Mouse (Mus musculus) lung, embryonic 16.5 days (tissue): Measurements from ENCODE around the gene Gimap5. TPM values are rescaled to one million over a fixed set of nuclear protein-coding genes. Genes with fewer than 3 reads are reported as not detected.

Experiments
- ATAC-seq: fragments of 200-750 bp; cut with Nextera tagmentation; 2 replicates; pipeline ENCODE4 v1.8.0; 2017; ENCODE audit warnings: low read depth, mild to moderate bottlenecking, moderate library complexity
- H3K27ac ChIP-seq: fragments of 300-500 bp; sonication (generic); 2 replicates; pipeline ENCODE4 v1.5.1; 2014; ENCODE audit warnings: mild to moderate bottlenecking, control low read depth, low read length
- H3K27me3 ChIP-seq: fragments of 300-500 bp; sonication (generic); 2 replicates; pipeline ENCODE4 v1.6.1; 2014; ENCODE audit warnings: low read depth, low read length, mixed read lengths; ENCODE audit not compliant: control insufficient read depth, insufficient read depth
- H3K36me3 ChIP-seq: fragments of 300-500 bp; sonication (generic); 2 replicates; pipeline ENCODE4 v1.6.1; 2014; ENCODE audit warnings: low read length; ENCODE audit not compliant: control insufficient read depth, insufficient read depth
- H3K4me1 ChIP-seq: fragments of 300-500 bp; sonication (generic); replicated peaks from 2 replicates; pipeline ENCODE4 v1.6.1; 2014; ENCODE audit warnings: low read length, mixed read lengths; ENCODE audit not compliant: control insufficient read depth, insufficient read depth
- H3K4me2 ChIP-seq: fragments of 300-500 bp; sonication (generic); 2 replicates; pipeline ENCODE4 v1.6.1; 2014; ENCODE audit warnings: low read depth, low read length, control low read depth
- H3K4me3 ChIP-seq: fragments of 300-500 bp; sonication (generic); 2 replicates; pipeline ENCODE4 v1.5.1; 2014; ENCODE audit warnings: mild to moderate bottlenecking, low read length, control low read depth
- H3K9ac ChIP-seq: fragments of 300-500 bp; sonication (generic); 2 replicates; pipeline ENCODE4 v1.6.1; 2014; ENCODE audit warnings: low read length, control low read depth
- H3K9me3 ChIP-seq: fragments of 300-500 bp; sonication (generic); 2 replicates; pipeline ENCODE4 v1.6.1; 2016; ENCODE audit warnings: low read length; ENCODE audit not compliant: control insufficient read depth
- whole genome bisulfite sequencing: fragments of 180-500 bp; shearing (Covaris S2); extraction: QIAGEN DNeasy Blood & Tissue Kit; methylation state at CpG from one replicate; pipeline ENCODE4 v1.1.7; 2014; 5-methylcytosine and 5-hydroxymethylcytosine counted together
- polyA plus RNA-seq: library from polyadenylated mRNA; unstranded; fragments of >200 nt; fragmentation: Nextera tagmentation; extraction: Ambion mirVana; gene quantifications from 2 replicates; pipeline ENCODE4 v1.2.1, GENCODE M21; 2015

The Gimap5 gene
- polyA plus RNA-seq, 1 experiment from 2014 or later = 22.4 TPM

GRCm38 (mm10) chr6:48737688-48738087, 8.3 kb upstream of the Gimap5 start:
- Histone ChIP-seq H3K27ac (no peak overlapping the region), H3K4me3 (no peak overlapping the region), H3K27me3 (peaks cover 8% of the 10 kb centered on the region; the same call in 1 of the 2 replicates), H3K9me3 (no peaks in the 10 kb centered on the region), H3K4me2 (no peak overlapping the region), H3K9ac (no peak overlapping the region), H3K4me1 (peaks cover 14% of the 10 kb centered on the region), H3K36me3 (no peaks in the 10 kb centered on the region)
- 83% methylated on average over 5 of the region's 5 CpGs for WGBS
- no peak for ATAC-seq

- Histone ChIP-seq H3K9me3 (no peaks in the 10 kb centered on the region), H3K9ac (peak within 1 kb of the TSS; percentile 58), H3K36me3 (no peaks in the 10 kb centered on the region), H3K4me3 (peak within 1 kb of the TSS; percentile 38), H3K4me2 (peak within 1 kb of the TSS; percentile 76), H3K27me3 (peaks cover 18% of the 10 kb centered on the region), H3K27ac (peak within 1 kb of the TSS; percentile 67), H3K4me1 (peaks cover 18% of the 10 kb centered on the region)
- 61% methylated on average over 15 of the region's 15 CpGs for WGBS
- peak; percentile 61; the same call in 1 of the 2 replicates for ATAC-seq
Measured at GRCm38 (mm10) chr6:48738961-48739779, 6.8 kb upstream of the Gimap5 start, which contains the start of gene Gimap1. TSS of gene Gimap1 (plus strand) at chr6:48739054.

- H3K9ac ChIP-seq = peak overlapping the region; percentile 52
- H3K4me1 ChIP-seq = peaks cover 18% of the 10 kb centered on the region
- H3K27me3 ChIP-seq = peaks cover 18% of the 10 kb centered on the region
- WGBS = 71% methylated on average over 3 of the region's 3 CpGs
- no peaks in the 10 kb centered on the region for H3K9me3 ChIP-seq
- no peaks in the 10 kb centered on the region for H3K36me3 ChIP-seq
- ATAC-seq = no peak
- H3K4me2 ChIP-seq = peak overlapping the region; percentile 76
- H3K4me3 ChIP-seq = peak overlapping the region; percentile 38
- peak overlapping the region; percentile 44; the same call in 1 of the 2 replicates for H3K27ac ChIP-seq
Measured at GRCm38 (mm10) chr6:48739780-48740055, 6.3 kb upstream of the Gimap5 start.

- H3K9me3 ChIP-seq = no peaks in the 10 kb centered on the region
- H3K36me3 ChIP-seq = no peaks in the 10 kb centered on the region
- ATAC-seq = no peak
- H3K27me3 ChIP-seq = peaks cover 18% of the 10 kb centered on the region
- H3K27ac ChIP-seq = peak overlapping the region; percentile 17
- H3K4me3 ChIP-seq = peak overlapping the region; percentile 38; the same call in 1 of the 2 replicates
- H3K4me1 ChIP-seq = peaks cover 18% of the 10 kb centered on the region
- peak overlapping the region; percentile 34; the same call in 1 of the 2 replicates for H3K9ac ChIP-seq
- peak overlapping the region; percentile 76 for H3K4me2 ChIP-seq
- WGBS = 62% methylated on average over 3 of the region's 3 CpGs
Measured at GRCm38 (mm10) chr6:48740501-48741169, 5.4 kb upstream of the Gimap5 start.

GRCm38 (mm10) chr6:48741273-48741672, 4.7 kb upstream of the Gimap5 start:
- H3K4me1 ChIP-seq = peaks cover 18% of the 10 kb centered on the region
- 37% methylated on average over 3 of the region's 3 CpGs for whole genome bisulfite sequencing
- ATAC-seq = peak; percentile 44; the same call in 1 of the 2 replicates
- H3K9ac ChIP-seq = no peak overlapping the region
- no peaks in the 10 kb centered on the region for H3K36me3 ChIP-seq
- H3K27me3 ChIP-seq = peaks cover 18% of the 10 kb centered on the region
- H3K27ac ChIP-seq = no peak overlapping the region
- no peak overlapping the region for H3K4me3 ChIP-seq
- H3K4me2 ChIP-seq = peak overlapping the region; percentile 76; the same call in 1 of the 2 replicates
- H3K9me3 ChIP-seq = no peaks in the 10 kb centered on the region

- H3K4me2 ChIP-seq = peak overlapping the region; percentile 76; the same call in 1 of the 2 replicates
- no peak for ATAC-seq
- H3K4me1 ChIP-seq = peaks cover 18% of the 10 kb centered on the region
- H3K4me3 ChIP-seq = 0 out of 2 replicates have a peak overlapping the region, but pooled peaks have one; percentile 13
- no peak overlapping the region for H3K9ac ChIP-seq
- H3K36me3 ChIP-seq = no peaks in the 10 kb centered on the region
- H3K27ac ChIP-seq = no peak overlapping the region
- WGBS = 14% methylated on average over 9 of the region's 9 CpGs
- no peaks in the 10 kb centered on the region for H3K9me3 ChIP-seq
- H3K27me3 ChIP-seq = peaks cover 18% of the 10 kb centered on the region
Measured at GRCm38 (mm10) chr6:48741711-48742206, 4.2 kb upstream of the Gimap5 start.

- WGBS = 10% methylated on average over 49 of the region's 52 CpGs
- peaks cover 18% of the 10 kb centered on the region for H3K27me3 ChIP-seq
- H3K9me3 ChIP-seq = no peaks in the 10 kb centered on the region
- H3K4me1 ChIP-seq = peaks cover 24% of the 10 kb centered on the region
- H3K27ac ChIP-seq = 0 out of 2 replicates have a peak overlapping the region, but pooled peaks have one; percentile 3
- no peaks in the 10 kb centered on the region for H3K36me3 ChIP-seq
- ATAC-seq = 0 out of 2 replicates have a peak, but pooled peaks have one; percentile 10
- H3K4me3 ChIP-seq = peak overlapping the region; percentile 47
- H3K4me2 ChIP-seq = peak overlapping the region; percentile 76
- peak overlapping the region; percentile 56 for H3K9ac ChIP-seq
Measured at GRCm38 (mm10) chr6:48742422-48743351, 3.3 kb upstream of the Gimap5 start.

- Histone ChIP-seq H3K27ac (peak overlapping the region; percentile 78), H3K36me3 (no peaks in the 10 kb centered on the region), H3K27me3 (peaks cover 18% of the 10 kb centered on the region), H3K4me2 (peak overlapping the region; percentile 1; the same call in 1 of the 2 replicates), H3K9me3 (no peaks in the 10 kb centered on the region), H3K4me1 (peaks cover 27% of the 10 kb centered on the region), H3K4me3 (no peak overlapping the region), H3K9ac (peak overlapping the region; percentile 19; the same call in 1 of the 2 replicates)
- 35% methylated on average over 2 of the region's 2 CpGs for WGBS
- no peak for ATAC-seq
Measured at GRCm38 (mm10) chr6:48745490-48745889, 507 bp upstream of the Gimap5 start.
